Mouse (Mus musculus) midbrain, embryonic 13.5 days (tissue): ENCODE measurements around the gene Rsc1a1. TPM values are rescaled to one million over a fixed set of nuclear protein-coding genes. Genes with fewer than 3 reads are reported as not detected.
A peak's percentile ranks its signal among the peaks of the same experiment; 100 is the strongest.

Source experiments
- ATAC-seq: fragments of 200-750 bp; cut with Nextera tagmentation; 2 replicates; pipeline ENCODE4 v1.8.0; 2017; ENCODE audit warnings: mild to moderate bottlenecking, moderate TSS enrichment, moderate library complexity
- H3K27ac ChIP-seq: fragments of 300-500 bp; sonication (generic); 2 replicates; pipeline ENCODE4 v1.5.1; 2015; ENCODE audit warnings: inconsistent platforms, mild to moderate bottlenecking, moderate library complexity
- H3K27me3 ChIP-seq: fragments of 300-500 bp; sonication (generic); 2 replicates; pipeline ENCODE4 v1.6.1; 2015; ENCODE audit warnings: mild to moderate bottlenecking, inconsistent platforms
- H3K36me3 ChIP-seq: fragments of 300-500 bp; sonication (generic); 2 replicates; pipeline ENCODE4 v1.6.1; 2015; ENCODE audit warnings: mild to moderate bottlenecking, inconsistent platforms
- H3K4me1 ChIP-seq: fragments of 300-500 bp; sonication (generic); replicated peaks from 2 replicates; pipeline ENCODE4 v1.6.1; 2015; ENCODE audit warnings: inconsistent platforms
- H3K4me2 ChIP-seq: fragments of 300-500 bp; sonication (generic); replicated peaks from 2 replicates; pipeline ENCODE4 v1.6.1; 2015; ENCODE audit warnings: moderate library complexity, mild to moderate bottlenecking, inconsistent platforms
- H3K4me3 ChIP-seq: fragments of 300-500 bp; sonication (generic); replicated peaks from 2 replicates; pipeline ENCODE4 v1.5.1; 2015; ENCODE audit warnings: mild to moderate bottlenecking, inconsistent platforms
- H3K9ac ChIP-seq: fragments of 300-500 bp; sonication (generic); replicated peaks from 2 replicates; pipeline ENCODE4 v1.6.1; 2015; ENCODE audit warnings: mild to moderate bottlenecking, inconsistent platforms
- H3K9me3 ChIP-seq: fragments of 300-500 bp; sonication (generic); 2 replicates; pipeline ENCODE4 v1.6.1; 2016; ENCODE audit warnings: mild to moderate bottlenecking, inconsistent platforms
- WGBS: fragments of 180-500 bp; shearing (Covaris S2); methylation state at CpG from one replicate; pipeline ENCODE4 v1.1.7; 2015; 5-methylcytosine and 5-hydroxymethylcytosine counted together
- polyA plus RNA-seq: library from polyadenylated mRNA; unstranded; fragments of >200 nt; fragmentation: Nextera tagmentation; extraction: Ambion mirVana; gene quantifications from 2 replicates; pipeline ENCODE4 v1.2.1, GENCODE M21; 2015

Gene Rsc1a1
- polyA plus RNA-seq, 1 experiment from 2014 or later, result not detected

DNA sequence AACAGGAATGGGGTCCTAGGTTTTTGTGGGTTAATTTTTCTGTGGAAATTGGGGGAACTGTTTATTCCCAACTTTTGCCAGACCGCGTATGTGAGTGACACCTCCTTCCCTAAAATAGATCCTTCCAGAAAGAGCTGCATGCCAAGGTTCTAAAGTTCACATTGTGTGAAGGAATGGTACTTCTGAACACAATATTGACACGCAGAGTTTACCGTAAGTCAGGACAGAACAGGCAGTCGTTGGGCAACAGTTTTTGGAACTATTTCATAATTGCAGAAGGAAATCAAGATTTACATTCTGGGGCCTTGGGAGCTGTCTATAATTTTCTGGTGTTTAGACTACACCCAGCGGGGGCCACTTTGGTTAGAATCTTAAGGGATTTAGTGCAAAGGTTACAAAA is 36.6 kb upstream of the Rsc1a1 start:
- 87% methylated on average over 6 of the region's 6 CpGs for WGBS
- ATAC-seq, result no peak
- Histone ChIP-seq H3K4me3 (peak overlapping the region; percentile 99), H3K4me2 (peak overlapping the region; percentile 97), H3K27me3 (no peaks in the 10 kb centered on the region), H3K36me3 (peaks cover 10% of the 10 kb centered on the region; the same call in 1 of the 2 replicates), H3K4me1 (peaks cover 33% of the 10 kb centered on the region), H3K9ac (peak overlapping the region; percentile 98), H3K27ac (no peak overlapping the region), H3K9me3 (no peaks in the 10 kb centered on the region)

DNA sequence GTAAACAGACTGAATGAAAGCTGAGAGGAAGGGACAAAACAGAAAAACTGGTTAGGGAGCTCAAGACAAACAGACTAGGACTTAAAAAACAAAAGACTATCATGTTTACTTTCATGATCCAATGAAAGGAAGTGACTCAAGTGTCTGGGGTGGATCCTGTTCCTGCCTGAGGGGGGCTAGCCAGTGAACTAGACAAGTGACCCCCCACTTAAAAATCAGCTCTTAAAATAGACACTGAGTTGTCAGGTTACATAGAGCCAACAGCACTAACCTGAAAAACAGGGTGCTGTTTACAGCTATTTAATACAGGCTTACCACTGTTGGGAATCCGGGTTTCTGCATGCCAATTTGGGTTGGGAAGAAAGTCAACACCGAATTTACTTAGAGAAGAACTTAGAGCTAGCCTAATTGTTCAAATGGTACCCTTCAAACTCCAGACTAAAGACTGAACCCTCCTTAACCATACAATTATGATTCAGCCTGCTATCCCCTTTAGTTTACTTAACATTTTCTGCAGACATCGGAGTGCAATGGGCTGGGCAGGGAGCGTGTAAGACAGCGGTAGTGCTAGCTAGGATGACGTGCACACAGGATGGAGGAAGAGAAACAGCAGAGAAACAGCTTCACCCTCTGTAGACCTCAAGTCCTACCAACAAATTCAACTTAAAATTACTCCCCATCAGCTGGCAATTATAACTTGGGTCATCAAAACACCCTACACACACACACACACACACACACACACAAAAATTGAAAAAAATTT is 35.5 kb upstream of the Rsc1a1 start:
- no peak for ATAC-seq
- Histone ChIP-seq H3K4me2 (peak overlapping the region; percentile 97; the same call in 1 of the 2 replicates), H3K9ac (no peak overlapping the region), H3K27me3 (no peaks in the 10 kb centered on the region), H3K36me3 (peaks cover 12% of the 10 kb centered on the region; the same call in 1 of the 2 replicates), H3K4me1 (peaks cover 33% of the 10 kb centered on the region), H3K27ac (no peak overlapping the region), H3K4me3 (no peak overlapping the region), H3K9me3 (no peaks in the 10 kb centered on the region)
- 81% methylated on average over 6 of the region's 6 CpGs for WGBS

DNA sequence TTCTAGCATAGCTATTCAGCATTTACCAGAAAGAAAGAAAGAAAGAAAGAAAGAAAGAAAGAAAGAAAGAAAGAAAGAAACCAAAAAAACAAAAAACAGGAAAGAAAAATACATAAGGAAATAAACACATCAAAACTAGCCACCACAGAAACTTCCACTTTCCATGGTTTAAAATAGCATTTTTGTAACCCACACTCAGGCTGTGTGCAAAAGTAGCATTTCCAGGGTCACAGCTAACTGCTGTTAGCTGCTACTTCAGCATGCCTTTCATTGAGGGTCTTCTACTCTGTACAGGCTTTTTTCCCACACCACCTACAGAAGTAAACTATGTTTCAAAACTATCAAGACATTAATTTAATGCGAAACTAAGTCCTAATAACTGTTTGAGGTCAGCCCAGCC is 33.9 kb upstream of the Rsc1a1 start:
- Histone ChIP-seq H3K36me3 (peaks cover 12% of the 10 kb centered on the region; the same call in 1 of the 2 replicates), H3K9ac (no peak overlapping the region), H3K27me3 (no peaks in the 10 kb centered on the region), H3K27ac (no peak overlapping the region), H3K4me3 (no peak overlapping the region), H3K4me2 (no peak overlapping the region), H3K9me3 (no peaks in the 10 kb centered on the region), H3K4me1 (peaks cover 35% of the 10 kb centered on the region)
- WGBS, result 95% methylated on average over 1 of the region's 1 CpGs
- no peak for ATAC-seq

- Histone ChIP-seq H3K4me1 (peaks cover 33% of the 10 kb centered on the region), H3K4me2 (no peak overlapping the region), H3K9ac (no peak overlapping the region), H3K4me3 (no peak overlapping the region), H3K27ac (no peak overlapping the region), H3K9me3 (no peaks in the 10 kb centered on the region), H3K27me3 (no peaks in the 10 kb centered on the region), H3K36me3 (peaks cover 20% of the 10 kb centered on the region)
- ATAC-seq, result no peak
- 91% methylated on average over 4 of the region's 4 CpGs for WGBS
Measured at GRCm38 (mm10) chr4:141717633-141718032, 32.2 kb upstream of the Rsc1a1 start.

- no peak for ATAC-seq
- Histone ChIP-seq H3K9ac (no peak overlapping the region), H3K4me1 (peaks cover 10% of the 10 kb centered on the region), H3K4me2 (no peak overlapping the region), H3K9me3 (no peaks in the 10 kb centered on the region), H3K36me3 (peaks cover 34% of the 10 kb centered on the region), H3K27me3 (no peaks in the 10 kb centered on the region), H3K27ac (no peak overlapping the region), H3K4me3 (no peak overlapping the region)
- WGBS, result 89% methylated on average over 2 of the region's 2 CpGs
Measured at GRCm38 (mm10) chr4:141715027-141715426, 29.6 kb upstream of the Rsc1a1 start.

DNA sequence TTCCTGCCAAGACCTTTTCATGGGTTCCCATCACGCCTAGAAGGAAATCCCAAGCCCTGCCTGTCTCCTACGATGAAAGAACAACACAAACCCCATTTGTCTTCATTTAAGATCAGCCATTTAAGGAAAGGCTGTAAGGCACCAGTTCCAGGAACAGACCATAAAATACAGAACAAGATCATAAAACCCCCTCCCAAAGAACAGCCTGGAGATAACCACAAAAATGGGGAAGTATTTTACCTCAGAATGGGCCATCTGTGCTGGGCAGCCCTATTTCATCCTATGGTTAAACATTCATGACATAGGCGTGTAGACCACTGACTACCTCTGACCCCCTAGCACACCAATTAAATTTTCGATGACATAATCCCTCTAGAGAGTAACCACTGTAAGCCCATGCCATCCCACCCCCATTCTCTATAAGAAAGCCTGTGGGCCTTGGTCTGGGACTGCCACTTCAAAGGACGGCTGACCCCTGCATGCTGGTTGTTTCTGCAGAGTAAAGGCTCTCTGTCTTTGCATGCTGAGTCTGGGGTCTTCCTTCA is 28.3 kb upstream of the Rsc1a1 start:
- H3K4me3 ChIP-seq, result no peak overlapping the region
- no peak overlapping the region for H3K4me2 ChIP-seq
- H3K36me3 ChIP-seq, result peaks cover 46% of the 10 kb centered on the region
- peaks cover 8% of the 10 kb centered on the region for H3K4me1 ChIP-seq
- H3K9me3 ChIP-seq, result no peaks in the 10 kb centered on the region
- 86% methylated on average over 5 of the region's 5 CpGs for WGBS
- H3K27ac ChIP-seq, result no peak overlapping the region
- ATAC-seq, result no peak
- H3K9ac ChIP-seq, result no peak overlapping the region
- H3K27me3 ChIP-seq, result no peaks in the 10 kb centered on the region

- H3K4me1 ChIP-seq, result peaks cover 8% of the 10 kb centered on the region
- H3K36me3 ChIP-seq, result peaks cover 66% of the 10 kb centered on the region
- H3K27ac ChIP-seq, result no peak overlapping the region
- WGBS, result 97% methylated on average over 1 of the region's 1 CpGs
- no peak for ATAC-seq
- H3K4me2 ChIP-seq, result no peak overlapping the region
- H3K4me3 ChIP-seq, result no peak overlapping the region
- H3K9me3 ChIP-seq, result no peaks in the 10 kb centered on the region
- no peaks in the 10 kb centered on the region for H3K27me3 ChIP-seq
- H3K9ac ChIP-seq, result no peak overlapping the region
Measured at GRCm38 (mm10) chr4:141711250-141711649, 25.9 kb upstream of the Rsc1a1 start.

DNA sequence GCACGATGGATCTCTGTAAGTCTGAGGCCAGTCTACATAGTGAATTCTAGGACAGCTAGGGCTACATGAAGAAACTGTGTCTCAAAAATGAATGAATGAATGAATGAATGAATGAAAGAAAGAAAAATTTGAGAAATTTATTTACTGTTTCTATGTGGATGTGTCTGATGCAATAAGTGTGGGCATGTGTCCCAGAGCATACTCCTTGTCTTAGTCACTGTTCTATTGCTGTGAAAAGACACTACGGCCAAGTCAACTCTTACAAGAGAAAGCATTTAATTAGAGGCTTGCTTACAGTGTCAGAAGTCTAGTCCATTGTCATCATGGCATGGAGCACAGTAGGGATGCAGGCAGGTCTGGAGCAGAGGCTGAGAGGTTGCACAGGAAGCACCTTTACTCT is 23.6 kb upstream of the Rsc1a1 start:
- no peak overlapping the region for H3K9ac ChIP-seq
- H3K27me3 ChIP-seq, result no peaks in the 10 kb centered on the region
- 96% methylated on average over 2 of the region's 2 CpGs for WGBS
- H3K4me3 ChIP-seq, result no peak overlapping the region
- H3K36me3 ChIP-seq, result peaks cover 89% of the 10 kb centered on the region
- H3K27ac ChIP-seq, result no peak overlapping the region
- H3K4me2 ChIP-seq, result no peak overlapping the region
- peaks cover 3% of the 10 kb centered on the region for H3K4me1 ChIP-seq
- H3K9me3 ChIP-seq, result no peaks in the 10 kb centered on the region
- ATAC-seq, result no peak

GRCm38 (mm10) chr4:141708005-141708404 is 22.6 kb upstream of the Rsc1a1 start:
- 96% methylated on average over 7 of the region's 7 CpGs for WGBS
- no peak overlapping the region for H3K4me3 ChIP-seq
- no peak overlapping the region for H3K4me2 ChIP-seq
- H3K27me3 ChIP-seq, result no peaks in the 10 kb centered on the region
- ATAC-seq, result no peak
- H3K4me1 ChIP-seq, result no peaks in the 10 kb centered on the region
- no peaks in the 10 kb centered on the region for H3K9me3 ChIP-seq
- H3K27ac ChIP-seq, result no peak overlapping the region
- H3K36me3 ChIP-seq, result peaks cover 94% of the 10 kb centered on the region
- H3K9ac ChIP-seq, result no peak overlapping the region

GRCm38 (mm10) chr4:141705331-141705730 is 19.9 kb upstream of the Rsc1a1 start:
- H3K36me3 ChIP-seq, result peaks cover 91% of the 10 kb centered on the region
- 76% methylated on average over 4 of the region's 4 CpGs for WGBS

GRCm38 (mm10) chr4:141704625-141705024 is 19.2 kb upstream of the Rsc1a1 start:
- Histone ChIP-seq H3K27me3 (no peaks in the 10 kb centered on the region), H3K4me1 (no peaks in the 10 kb centered on the region), H3K27ac (0 out of 2 replicates have a peak overlapping the region, but pooled peaks have one; percentile 25), H3K4me3 (no peak overlapping the region), H3K4me2 (no peak overlapping the region), H3K36me3 (peaks cover 93% of the 10 kb centered on the region), H3K9ac (no peak overlapping the region), H3K9me3 (no peaks in the 10 kb centered on the region)
- 95% methylated on average over 2 of the region's 2 CpGs for WGBS
- no peak for ATAC-seq

More at GRCm38 (mm10) chr4:141705331-141705730, 19.9 kb upstream of the Rsc1a1 start:
- H3K4me3 ChIP-seq, result no peak overlapping the region
- H3K9ac ChIP-seq, result no peak overlapping the region
- peak; percentile 82 for ATAC-seq
- no peaks in the 10 kb centered on the region for H3K9me3 ChIP-seq
- H3K4me1 ChIP-seq, result no peaks in the 10 kb centered on the region
- H3K27ac ChIP-seq, result peak overlapping the region; percentile 64; the same call in 1 of the 2 replicates
- no peak overlapping the region for H3K4me2 ChIP-seq
- H3K27me3 ChIP-seq, result no peaks in the 10 kb centered on the region

DNA sequence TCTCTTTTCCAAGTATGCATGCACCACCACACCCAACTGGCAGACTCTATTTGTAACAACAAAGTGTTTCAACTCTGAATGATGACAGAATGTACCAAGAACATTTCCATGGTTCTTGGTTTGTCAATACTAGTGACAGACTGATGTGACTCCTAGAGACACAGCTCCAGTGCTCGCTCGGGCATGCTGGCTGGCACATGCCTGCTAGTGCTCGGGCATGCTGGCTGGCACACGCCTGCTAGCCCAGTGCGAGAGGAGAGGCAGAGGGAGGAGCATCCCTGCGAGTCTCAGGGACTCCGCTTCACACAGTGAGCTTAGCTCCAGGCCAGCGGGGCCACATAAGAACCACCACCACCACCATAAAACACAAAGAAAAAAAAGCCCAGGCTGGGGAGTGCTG is 9.3 kb upstream of the Rsc1a1 start:
- no peaks in the 10 kb centered on the region for H3K4me1 ChIP-seq
- H3K9me3 ChIP-seq, result no peaks in the 10 kb centered on the region
- no peak for ATAC-seq
- H3K4me2 ChIP-seq, result no peak overlapping the region
- no peaks in the 10 kb centered on the region for H3K27me3 ChIP-seq
- no peak overlapping the region for H3K27ac ChIP-seq
- 97% methylated on average over 8 of the region's 8 CpGs for WGBS
- H3K4me3 ChIP-seq, result no peak overlapping the region
- no peak overlapping the region for H3K9ac ChIP-seq
- peaks cover 81% of the 10 kb centered on the region for H3K36me3 ChIP-seq
